Mouse (Mus musculus): ENCODE measurements around the gene Gm8369. TPM values are rescaled to one million over a fixed set of nuclear protein-coding genes. Genes with fewer than 3 reads are reported as not detected.
"Not testable (repeated sequence)": the region's sequence is repeated elsewhere in the genome, so short reads cannot be mapped to it uniquely, and the experiment has no call there.

The Gm8369 gene
- polyA plus RNA-seq, 1 experiment from 2014 or later: not detected

DNA sequence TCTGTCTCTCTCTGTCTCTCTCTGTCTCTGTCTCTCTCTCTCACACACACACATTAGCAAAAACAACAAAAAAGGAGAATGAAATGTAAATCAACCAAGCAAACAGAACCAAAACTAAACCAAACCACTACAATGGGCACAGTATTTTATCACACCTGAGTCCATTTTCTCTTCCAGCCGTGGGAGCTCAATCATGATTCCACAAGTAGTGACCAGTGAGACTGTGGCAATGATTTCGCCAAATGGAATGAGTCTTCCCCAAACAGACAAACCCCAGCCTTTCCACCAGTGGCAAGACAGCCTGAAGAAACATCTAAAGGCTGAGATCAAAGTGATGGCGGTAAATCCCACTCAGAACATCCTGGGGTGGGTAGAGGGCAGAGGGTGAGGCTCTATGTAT lies 34.4 kb downstream of the Gm8369 start:
- DNase-seq (ENCODE audit: low spot score, missing footprints): no peak
- no peaks in the 10 kb centered on the region for H3K27me3 ChIP-seq (ENCODE audit: control insufficient read depth, insufficient read depth, low read length)
- H3K4me2 ChIP-seq: no peak overlapping the region
- no peak overlapping the region for H3K4me3 ChIP-seq (ENCODE audit: low read depth, low read length)
- H3K36me3 ChIP-seq (ENCODE audit: control insufficient read depth, insufficient read depth, low read length): no peaks in the 10 kb centered on the region
- no peaks in the 10 kb centered on the region for H3K4me1 ChIP-seq (ENCODE audit: control insufficient read depth, insufficient read depth, low read length)
- no peaks in the 10 kb centered on the region for H3K9me3 ChIP-seq (ENCODE audit: control insufficient read depth, low read length)
- no peak for ATAC-seq (ENCODE audit: low FRiP score)
- 89% methylated on average over 3 of the region's 3 CpGs for WGBS
- H3K27ac ChIP-seq (ENCODE audit: low read depth, low read length): no peak overlapping the region
- H3K9ac ChIP-seq (ENCODE audit: low read length): no peak overlapping the region

DNA sequence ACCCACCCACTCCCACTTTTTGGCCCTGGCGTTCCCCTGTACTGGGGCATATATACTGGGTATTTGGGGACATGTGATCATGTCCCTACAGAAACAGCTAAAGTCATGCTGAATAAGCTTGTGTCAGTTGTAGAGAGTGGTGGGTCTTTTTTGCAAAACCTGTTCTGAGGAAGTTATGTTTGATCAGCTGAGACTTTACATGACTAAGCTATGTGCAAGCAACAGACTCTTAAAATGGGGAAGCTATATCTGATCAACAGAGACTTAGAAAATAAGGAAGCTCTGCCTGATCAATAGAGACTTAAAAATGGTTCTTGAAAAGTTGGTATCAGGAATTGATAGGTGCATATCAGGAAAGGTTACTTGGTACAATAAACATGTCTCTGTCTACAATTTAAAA lies 47.7 kb downstream of the Gm8369 start:
- H3K9me3 ChIP-seq (ENCODE audit: control insufficient read depth, low read length): no peaks in the 10 kb centered on the region
- H3K36me3 ChIP-seq (ENCODE audit: control insufficient read depth, insufficient read depth, low read length): no peaks in the 10 kb centered on the region
- no peaks in the 10 kb centered on the region for H3K27me3 ChIP-seq (ENCODE audit: control insufficient read depth, insufficient read depth, low read length)
- no peak overlapping the region for H3K27ac ChIP-seq (ENCODE audit: low read depth, low read length)
- no peak for ATAC-seq (ENCODE audit: low FRiP score)
- H3K4me3 ChIP-seq (ENCODE audit: low read depth, low read length): no peak overlapping the region
- WGBS: 74% methylated on average over 1 of the region's 1 CpGs
- H3K9ac ChIP-seq (ENCODE audit: low read length): no peak overlapping the region
- H3K4me2 ChIP-seq: no peak overlapping the region
- DNase-seq (ENCODE audit: low spot score, missing footprints): no peak
- H3K4me1 ChIP-seq (ENCODE audit: control insufficient read depth, insufficient read depth, low read length): no peaks in the 10 kb centered on the region

DNA sequence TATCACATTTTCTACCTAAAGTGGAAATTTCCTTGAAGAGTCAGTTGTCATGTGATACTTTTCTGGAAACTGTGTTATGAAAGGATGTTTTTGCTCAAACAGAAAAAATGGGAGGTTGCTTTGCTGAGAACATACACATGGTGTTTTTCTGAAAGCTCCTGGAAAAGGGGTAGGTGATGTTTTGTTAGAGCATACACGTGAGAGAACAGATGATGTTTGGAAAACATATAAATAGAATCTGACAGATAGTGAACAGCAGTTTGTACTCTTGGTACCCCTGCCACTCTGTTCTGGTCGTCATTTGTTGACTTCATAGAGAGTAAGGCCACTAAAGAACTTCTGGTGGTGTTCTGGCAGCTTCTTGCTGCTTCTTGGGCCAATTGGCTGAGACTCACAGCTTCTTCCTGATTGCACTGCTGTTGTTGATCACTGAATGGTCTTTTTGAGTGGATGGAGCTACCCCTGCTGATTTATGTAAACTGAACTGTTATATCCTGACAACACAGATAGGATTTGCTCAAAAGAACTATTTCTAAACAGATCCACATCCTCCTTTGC lies 48.2 kb downstream of the Gm8369 start:
- Histone ChIP-seq H3K4me1 (ENCODE audit: control insufficient read depth, insufficient read depth, low read length) (no peaks in the 10 kb centered on the region), H3K9ac (ENCODE audit: low read length) (no peak overlapping the region), H3K4me2 (no peak overlapping the region), H3K9me3 (ENCODE audit: control insufficient read depth, low read length) (no peaks in the 10 kb centered on the region), H3K36me3 (ENCODE audit: control insufficient read depth, insufficient read depth, low read length) (no peaks in the 10 kb centered on the region), H3K27me3 (ENCODE audit: control insufficient read depth, insufficient read depth, low read length) (no peaks in the 10 kb centered on the region), H3K4me3 (ENCODE audit: low read depth, low read length) (no peak overlapping the region), H3K27ac (ENCODE audit: low read depth, low read length) (no peak overlapping the region)
- DNase-seq (ENCODE audit: low spot score, missing footprints) (no peak), ATAC-seq (ENCODE audit: low FRiP score) (no peak)
- WGBS: 69% methylated on average over 2 of the region's 2 CpGs

DNA sequence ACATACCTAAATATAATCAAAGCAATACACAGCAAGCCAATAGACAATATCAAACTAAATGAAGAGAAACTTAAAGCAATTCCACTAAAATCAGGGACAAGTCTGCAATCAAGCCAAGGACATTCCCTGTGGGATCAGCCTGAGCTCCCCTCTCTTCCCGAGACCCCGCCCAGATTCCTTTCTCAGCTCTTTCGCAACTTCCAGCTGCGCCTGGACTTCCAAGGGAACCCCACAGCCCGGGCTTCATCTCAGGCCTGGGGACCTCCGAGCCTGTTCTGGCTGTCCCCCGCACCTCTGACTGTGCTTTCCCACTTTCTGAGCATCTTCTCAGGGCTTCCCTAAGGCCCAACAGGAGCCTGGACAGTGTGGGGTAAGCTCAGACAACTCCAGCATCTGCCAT lies 50.9 kb downstream of the Gm8369 start, which contains the start of gene Ms4a4d:
Ms4a4d (plus strand) TSS at position 209 of the 400 bp plus-strand sequence.
- H3K9me3 ChIP-seq (ENCODE audit: control insufficient read depth, low read length): no peaks in the 10 kb centered on the region
- 14% methylated on average over 7 of the region's 7 CpGs for WGBS
- H3K27ac ChIP-seq (ENCODE audit: low read depth, low read length): no peak within 1 kb of the TSS
- no peak for ATAC-seq (ENCODE audit: low FRiP score)
- H3K9ac ChIP-seq (ENCODE audit: low read length): no peak within 1 kb of the TSS
- no peak for DNase-seq (ENCODE audit: low spot score, missing footprints)
- no peaks in the 10 kb centered on the region for H3K4me1 ChIP-seq (ENCODE audit: control insufficient read depth, insufficient read depth, low read length)
- H3K27me3 ChIP-seq (ENCODE audit: control insufficient read depth, insufficient read depth, low read length): no peaks in the 10 kb centered on the region
- H3K36me3 ChIP-seq (ENCODE audit: control insufficient read depth, insufficient read depth, low read length): no peaks in the 10 kb centered on the region
- H3K4me2 ChIP-seq: no peak within 1 kb of the TSS
- no peak within 1 kb of the TSS for H3K4me3 ChIP-seq (ENCODE audit: low read depth, low read length)

DNA sequence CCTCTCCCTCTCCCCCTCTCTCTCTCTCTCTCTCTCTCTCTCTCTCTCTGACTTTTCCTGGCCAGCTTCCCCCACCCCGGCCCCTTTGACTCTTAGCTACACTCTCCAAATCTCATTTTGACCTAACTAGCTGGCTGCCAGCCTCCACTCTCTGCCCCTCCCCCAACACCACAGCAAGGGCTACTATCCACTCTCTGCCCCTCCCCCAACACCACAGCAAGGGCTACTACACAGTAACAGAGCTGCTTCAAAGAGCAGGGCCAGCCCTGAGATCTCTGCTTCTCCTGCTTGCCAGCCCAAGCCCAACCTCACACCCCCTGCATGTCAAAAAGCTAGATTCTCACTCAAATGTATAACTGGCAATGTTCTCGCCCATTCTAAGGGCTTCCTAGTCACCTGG lies 51.6 kb downstream of the Gm8369 start:
- ATAC-seq (ENCODE audit: low FRiP score) (peak; percentile 80), DNase-seq (ENCODE audit: low spot score, missing footprints) (peak; percentile 83)
- Histone ChIP-seq H3K36me3 (ENCODE audit: control insufficient read depth, insufficient read depth, low read length) (no peaks in the 10 kb centered on the region), H3K27me3 (ENCODE audit: control insufficient read depth, insufficient read depth, low read length) (no peaks in the 10 kb centered on the region), H3K4me3 (ENCODE audit: low read depth, low read length) (no peak overlapping the region), H3K4me1 (ENCODE audit: control insufficient read depth, insufficient read depth, low read length) (no peaks in the 10 kb centered on the region), H3K27ac (ENCODE audit: low read depth, low read length) (no peak overlapping the region), H3K9ac (ENCODE audit: low read length) (no peak overlapping the region), H3K4me2 (no peak overlapping the region), H3K9me3 (ENCODE audit: control insufficient read depth, low read length) (no peaks in the 10 kb centered on the region)
- WGBS: 27% methylated on average over 2 of the region's 2 CpGs

DNA sequence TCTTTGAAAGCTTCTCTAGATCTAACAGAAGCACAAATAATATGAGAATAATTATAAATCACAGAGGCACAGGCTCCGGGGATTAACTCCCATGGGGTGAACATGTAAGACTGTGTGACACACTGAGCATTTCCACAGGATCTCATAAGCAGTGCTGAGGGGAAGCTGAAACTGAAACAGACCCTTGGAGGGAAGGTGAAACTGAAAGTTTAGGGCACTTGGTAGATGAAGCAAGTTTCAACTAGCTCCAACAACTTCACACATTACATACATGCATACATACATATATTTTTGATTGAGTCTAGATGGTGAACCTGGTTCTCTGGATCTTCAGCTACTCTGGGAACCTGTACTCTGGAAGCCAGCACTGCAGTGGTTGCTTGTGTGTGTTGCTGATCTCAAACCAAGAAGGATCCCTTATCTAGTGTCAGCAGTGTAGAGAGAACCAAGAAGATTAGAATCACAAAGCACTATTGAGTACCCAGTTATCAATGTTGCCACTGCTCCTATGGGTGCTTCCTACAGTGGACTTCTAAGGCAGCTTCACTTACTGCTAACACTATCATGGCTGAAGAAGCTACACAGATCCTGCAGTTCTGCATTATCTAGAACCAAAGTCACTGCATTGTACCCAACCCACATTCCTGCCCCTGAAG lies 54.6 kb downstream of the Gm8369 start:
- not testable (repeated sequence) for H3K4me1 ChIP-seq (ENCODE audit: control insufficient read depth, insufficient read depth, low read length); DNase-seq (ENCODE audit: low spot score, missing footprints); ATAC-seq (ENCODE audit: low FRiP score); H3K4me3 ChIP-seq (ENCODE audit: low read depth, low read length); H3K27me3 ChIP-seq (ENCODE audit: control insufficient read depth, insufficient read depth, low read length); H3K4me2 ChIP-seq; H3K36me3 ChIP-seq (ENCODE audit: control insufficient read depth, insufficient read depth, low read length); H3K9me3 ChIP-seq (ENCODE audit: control insufficient read depth, low read length); H3K27ac ChIP-seq (ENCODE audit: low read depth, low read length); H3K9ac ChIP-seq (ENCODE audit: low read length)
- 97% methylated on average over 1 of the region's 1 CpGs for WGBS

DNA sequence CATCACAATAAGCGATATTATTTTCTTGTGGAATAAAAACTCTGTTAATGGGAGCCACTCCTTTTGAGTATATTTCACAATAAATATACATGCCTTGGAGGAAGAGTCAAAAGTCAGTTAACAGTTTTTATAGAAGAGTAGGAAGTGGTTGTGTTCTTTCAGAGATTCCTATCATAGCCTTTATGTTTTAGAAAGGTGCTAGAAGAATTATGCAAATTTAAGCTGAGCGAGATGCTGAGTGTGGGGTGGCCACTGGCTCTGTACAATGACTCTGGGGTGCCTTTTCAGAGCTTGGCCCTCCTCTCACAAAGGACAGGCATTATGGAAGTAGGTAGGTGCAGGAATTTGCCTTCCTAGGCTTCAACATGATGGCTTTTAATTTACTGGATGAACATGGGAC lies 58.6 kb downstream of the Gm8369 start:
- not testable (repeated sequence) for H3K9me3 ChIP-seq (ENCODE audit: control insufficient read depth, low read length); H3K9ac ChIP-seq (ENCODE audit: low read length); DNase-seq (ENCODE audit: low spot score, missing footprints); H3K27ac ChIP-seq (ENCODE audit: low read depth, low read length); H3K36me3 ChIP-seq (ENCODE audit: control insufficient read depth, insufficient read depth, low read length); H3K27me3 ChIP-seq (ENCODE audit: control insufficient read depth, insufficient read depth, low read length); ATAC-seq (ENCODE audit: low FRiP score); H3K4me2 ChIP-seq; H3K4me1 ChIP-seq (ENCODE audit: control insufficient read depth, insufficient read depth, low read length); H3K4me3 ChIP-seq (ENCODE audit: low read depth, low read length)
- WGBS: 83% methylated on average over 2 of the region's 2 CpGs

DNA sequence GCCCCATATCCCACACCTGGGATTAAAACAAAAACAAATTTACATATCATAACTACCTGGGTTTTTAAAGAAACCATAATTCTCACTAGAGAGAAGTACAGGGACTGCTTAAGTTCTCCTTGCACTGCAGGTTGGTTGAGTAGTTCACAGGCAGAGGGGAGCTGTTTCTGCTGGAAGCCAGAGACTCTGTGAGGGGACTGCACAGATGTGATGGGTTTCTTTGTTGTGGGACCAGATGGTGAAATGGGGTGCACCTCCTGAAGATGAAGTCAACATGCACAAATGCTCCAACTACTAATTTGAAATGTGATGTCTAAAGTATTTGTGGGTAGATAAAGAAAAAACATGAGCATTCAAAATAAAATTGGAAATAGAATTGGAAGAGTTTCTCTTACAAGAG lies 62.2 kb downstream of the Gm8369 start:
- H3K4me3 ChIP-seq (ENCODE audit: low read depth, low read length): no peak overlapping the region
- ATAC-seq (ENCODE audit: low FRiP score) (no peak), DNase-seq (ENCODE audit: low spot score, missing footprints) (no peak)
- H3K27ac ChIP-seq (ENCODE audit: low read depth, low read length): no peak overlapping the region
- no peak overlapping the region for H3K4me2 ChIP-seq
- no peaks in the 10 kb centered on the region for H3K4me1 ChIP-seq (ENCODE audit: control insufficient read depth, insufficient read depth, low read length)
- no peaks in the 10 kb centered on the region for H3K27me3 ChIP-seq (ENCODE audit: control insufficient read depth, insufficient read depth, low read length)
- no peaks in the 10 kb centered on the region for H3K36me3 ChIP-seq (ENCODE audit: control insufficient read depth, insufficient read depth, low read length)
- H3K9ac ChIP-seq (ENCODE audit: low read length): no peak overlapping the region
- H3K9me3 ChIP-seq (ENCODE audit: control insufficient read depth, low read length): no peaks in the 10 kb centered on the region

DNA sequence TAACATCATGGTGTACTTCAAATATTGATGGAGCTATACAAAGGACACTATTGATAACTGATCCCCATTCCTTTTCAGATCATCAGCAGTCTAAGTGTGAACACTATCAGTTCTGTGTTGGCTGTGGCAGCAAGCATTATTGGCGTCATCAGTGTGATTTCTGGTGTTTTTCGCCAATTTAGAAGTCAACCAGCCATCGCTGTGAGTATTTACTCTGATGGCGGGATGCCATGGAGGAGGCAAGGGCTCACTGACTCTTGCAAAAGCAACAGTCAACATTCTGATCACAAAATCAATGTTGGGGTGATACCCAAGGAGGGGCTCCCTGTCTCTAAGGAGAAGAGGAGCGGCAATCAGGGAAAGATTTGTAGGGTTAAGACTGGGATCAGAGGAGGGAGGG lies 69.0 kb downstream of the Gm8369 start:
- ATAC-seq (ENCODE audit: low FRiP score) (no peak), DNase-seq (ENCODE audit: low spot score, missing footprints) (no peak)
- 84% methylated on average over 5 of the region's 5 CpGs for WGBS
- Histone ChIP-seq H3K9me3 (ENCODE audit: control insufficient read depth, low read length) (no peaks in the 10 kb centered on the region), H3K9ac (ENCODE audit: low read length) (no peak overlapping the region), H3K27ac (ENCODE audit: low read depth, low read length) (no peak overlapping the region), H3K36me3 (ENCODE audit: control insufficient read depth, insufficient read depth, low read length) (no peaks in the 10 kb centered on the region), H3K4me3 (ENCODE audit: low read depth, low read length) (no peak overlapping the region), H3K27me3 (ENCODE audit: control insufficient read depth, insufficient read depth, low read length) (no peaks in the 10 kb centered on the region), H3K4me2 (no peak overlapping the region), H3K4me1 (ENCODE audit: control insufficient read depth, insufficient read depth, low read length) (no peaks in the 10 kb centered on the region)
